Mouse (Mus musculus): ENCODE measurements at regions not wholly inside any gene's neighbourhood (a gene's known extent, or its start where the extent isn't known, plus 50 kb on each side); places are given as distances from the start of the nearest gene placed in this dataset.

DNA sequence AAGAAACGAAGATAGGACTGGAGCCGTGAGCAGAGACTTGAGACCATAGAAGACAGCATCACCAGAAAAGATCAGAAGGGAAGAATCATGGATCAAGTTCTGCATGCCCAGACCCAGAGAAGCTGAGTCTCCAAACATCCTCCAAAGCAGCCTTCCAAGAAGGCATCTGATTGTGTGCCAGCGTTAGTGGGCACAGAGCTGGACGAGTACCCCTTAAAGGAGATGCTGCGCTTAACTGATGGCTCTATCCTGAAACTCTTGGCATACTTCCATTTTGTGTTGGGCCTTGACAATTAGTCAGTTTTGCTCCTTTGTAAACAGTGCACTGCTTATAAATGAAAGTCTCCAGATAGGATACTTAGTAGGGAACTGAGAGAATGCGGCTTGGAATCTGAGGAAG lies 119.8 kb downstream of the Il20rb start:
- no peak overlapping the region for H3K27ac ChIP-seq (ENCODE audit: low read depth)
- H3K4me2 ChIP-seq (ENCODE audit: low read depth, low read length) = no peak overlapping the region
- DNase-seq (ENCODE audit: low spot score) = no peak
- H3K4me1 ChIP-seq (ENCODE audit: control insufficient read depth, insufficient read depth) = no peaks in the 10 kb centered on the region
- H3K9me3 ChIP-seq (replicated peaks; ENCODE audit: control insufficient read depth, low read length) = no peaks in the 10 kb centered on the region
- ATAC-seq (ENCODE audit: insufficient read depth, low read depth) = no peak
- no peak overlapping the region for H3K4me3 ChIP-seq (ENCODE audit: low read depth, low read length)
- H3K9ac ChIP-seq (replicated peaks; ENCODE audit: low read depth, low read length) = no peak overlapping the region
- no peaks in the 10 kb centered on the region for H3K36me3 ChIP-seq (replicated peaks; ENCODE audit: control insufficient read depth, insufficient read depth, low read length)
- no peaks in the 10 kb centered on the region for H3K27me3 ChIP-seq (ENCODE audit: control insufficient read depth, insufficient read depth, low read length)
- TF ChIP-seq CTCF (IDR thresholded peaks at IDR 0.05; ENCODE audit: low read depth) = no peak
- TF ChIP-seq EP300 (IDR thresholded peaks at IDR 0.05; ENCODE audit: low read depth) = no peak
- WGBS = 63% methylated on average over 6 of the region's 6 CpGs

DNA sequence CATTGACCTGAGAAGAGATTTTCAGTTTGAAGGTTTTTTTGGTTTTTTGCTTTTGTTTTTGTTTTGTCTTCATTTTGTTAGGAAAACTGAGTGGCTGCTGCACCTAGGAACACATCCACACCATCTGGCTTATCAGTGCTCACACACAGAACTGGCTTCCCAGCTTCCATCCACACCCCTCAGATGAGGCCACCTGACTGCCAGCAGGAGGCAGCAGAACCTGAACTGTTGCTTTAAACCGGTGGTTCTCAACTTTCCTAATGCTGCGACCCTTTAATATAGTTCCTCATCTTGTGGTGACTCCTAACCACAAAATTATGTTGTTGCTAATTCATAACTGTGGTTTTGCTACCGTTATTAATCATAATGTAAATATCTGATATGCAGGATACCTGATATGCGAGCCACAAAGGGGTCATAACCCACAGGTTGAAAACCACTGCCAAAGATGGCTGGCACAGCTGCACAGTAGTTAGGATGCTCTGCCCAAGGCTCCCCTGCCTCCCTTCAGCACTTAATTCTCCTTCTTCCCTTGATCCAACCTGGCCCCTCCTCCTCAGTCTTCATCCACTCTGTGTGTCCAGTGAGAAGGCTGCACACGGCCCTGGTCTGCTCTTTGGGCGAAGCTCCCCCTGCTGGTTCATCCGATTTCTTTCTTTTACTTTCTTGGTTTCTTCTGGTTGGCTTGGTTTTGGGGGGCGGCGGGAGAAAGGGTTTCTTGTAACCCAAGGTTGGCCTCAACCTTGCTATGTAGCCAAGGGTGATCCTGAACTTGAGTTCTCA lies 126.5 kb downstream of the Il20rb start:
- ATAC-seq (ENCODE audit: insufficient read depth, low read depth) = no peak
- Histone ChIP-seq H3K9me3 (replicated peaks; ENCODE audit: control insufficient read depth, low read length) (no peaks in the 10 kb centered on the region), H3K36me3 (replicated peaks; ENCODE audit: control insufficient read depth, insufficient read depth, low read length) (no peaks in the 10 kb centered on the region), H3K4me2 (ENCODE audit: low read depth, low read length) (no peak overlapping the region), H3K9ac (replicated peaks; ENCODE audit: low read depth, low read length) (no peak overlapping the region), H3K4me1 (ENCODE audit: control insufficient read depth, insufficient read depth) (0 out of 2 replicates have a peak, but pooled peaks cover 4% of the 10 kb centered on the region), H3K27ac (ENCODE audit: low read depth) (no peak overlapping the region), H3K4me3 (ENCODE audit: low read depth, low read length) (no peak overlapping the region), H3K27me3 (ENCODE audit: control insufficient read depth, insufficient read depth, low read length) (no peaks in the 10 kb centered on the region)
- WGBS = 72% methylated on average over 9 of the region's 9 CpGs
- TF ChIP-seq EP300 (IDR thresholded peaks at IDR 0.05; ENCODE audit: low read depth) (no peak), CTCF (IDR thresholded peaks at IDR 0.05; ENCODE audit: low read depth) (peak; percentile 33)
- no peak for DNase-seq (ENCODE audit: low spot score)

DNA sequence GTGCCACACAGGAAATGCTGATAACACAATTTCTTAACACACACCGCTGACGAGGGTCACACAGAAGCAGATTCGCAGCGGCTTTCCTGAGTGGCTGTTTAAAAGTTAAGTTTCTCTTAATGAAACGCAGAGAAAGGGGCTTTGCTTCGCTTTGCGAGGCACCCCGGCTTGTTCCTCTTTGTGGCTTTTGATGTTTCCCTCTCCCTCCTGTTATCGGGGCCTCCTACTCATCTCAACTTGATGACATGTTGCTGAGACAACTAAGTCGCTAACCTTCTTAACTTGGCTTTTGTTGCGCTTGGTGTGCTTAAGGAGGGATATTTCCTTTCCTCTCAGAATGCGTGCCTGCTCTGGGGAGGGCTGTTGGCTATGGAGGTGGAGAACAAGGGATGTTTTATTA lies 129.0 kb downstream of the Il20rb start:
- DNase-seq (ENCODE audit: low spot score) = no peak
- H3K27me3 ChIP-seq (ENCODE audit: control insufficient read depth, insufficient read depth, low read length) = no peaks in the 10 kb centered on the region
- no peak overlapping the region for H3K9ac ChIP-seq (replicated peaks; ENCODE audit: low read depth, low read length)
- ATAC-seq (ENCODE audit: insufficient read depth, low read depth) = no peak
- peak overlapping the region; percentile 16; the same call in 1 of the 2 replicates for H3K4me3 ChIP-seq (ENCODE audit: low read depth, low read length)
- no peak for TF ChIP-seq CTCF (IDR thresholded peaks at IDR 0.05; ENCODE audit: low read depth)
- no peak for TF ChIP-seq EP300 (IDR thresholded peaks at IDR 0.05; ENCODE audit: low read depth)
- H3K9me3 ChIP-seq (replicated peaks; ENCODE audit: control insufficient read depth, low read length) = no peaks in the 10 kb centered on the region
- H3K27ac ChIP-seq (ENCODE audit: low read depth) = no peak overlapping the region
- H3K36me3 ChIP-seq (replicated peaks; ENCODE audit: control insufficient read depth, insufficient read depth, low read length) = no peaks in the 10 kb centered on the region
- 17% methylated on average over 12 of the region's 12 CpGs for WGBS
- H3K4me1 ChIP-seq (ENCODE audit: control insufficient read depth, insufficient read depth) = 0 out of 2 replicates have a peak, but pooled peaks cover 4% of the 10 kb centered on the region
- H3K4me2 ChIP-seq (ENCODE audit: low read depth, low read length) = peak overlapping the region; percentile 46

DNA sequence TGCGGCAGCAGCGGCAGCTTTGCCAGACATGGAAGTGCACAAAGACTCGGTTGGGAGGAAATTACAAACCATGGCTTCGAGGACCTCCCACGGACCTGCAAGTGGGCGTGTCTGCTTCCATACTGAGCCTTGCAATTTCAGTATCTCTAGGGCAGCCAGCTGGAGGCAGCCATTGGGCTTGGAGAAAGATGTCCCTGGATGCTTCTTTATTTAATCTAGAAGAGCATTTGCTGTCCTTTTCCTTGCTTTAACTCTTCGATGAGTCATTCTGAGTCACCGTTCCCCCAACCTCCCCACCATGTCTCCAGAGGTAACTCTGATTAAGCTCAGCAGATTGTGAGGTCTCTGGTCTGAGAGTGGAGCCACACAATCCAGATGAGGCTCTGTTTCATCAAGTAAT lies 145.8 kb downstream of the Il20rb start:
- H3K36me3 ChIP-seq (replicated peaks; ENCODE audit: control insufficient read depth, insufficient read depth, low read length) = no peaks in the 10 kb centered on the region
- no peaks in the 10 kb centered on the region for H3K27me3 ChIP-seq (ENCODE audit: control insufficient read depth, insufficient read depth, low read length)
- 66% methylated on average over 8 of the region's 8 CpGs for WGBS
- TF ChIP-seq CTCF (IDR thresholded peaks at IDR 0.05; ENCODE audit: low read depth) (no peak), EP300 (IDR thresholded peaks at IDR 0.05; ENCODE audit: low read depth) (no peak)
- no peaks in the 10 kb centered on the region for H3K9me3 ChIP-seq (replicated peaks; ENCODE audit: control insufficient read depth, low read length)
- no peak overlapping the region for H3K4me3 ChIP-seq (ENCODE audit: low read depth, low read length)
- no peaks in the 10 kb centered on the region for H3K4me1 ChIP-seq (ENCODE audit: control insufficient read depth, insufficient read depth)
- no peak overlapping the region for H3K9ac ChIP-seq (replicated peaks; ENCODE audit: low read depth, low read length)
- H3K4me2 ChIP-seq (ENCODE audit: low read depth, low read length) = no peak overlapping the region
- DNase-seq (ENCODE audit: low spot score) (no peak), ATAC-seq (ENCODE audit: insufficient read depth, low read depth) (no peak)
- no peak overlapping the region for H3K27ac ChIP-seq (ENCODE audit: low read depth)

DNA sequence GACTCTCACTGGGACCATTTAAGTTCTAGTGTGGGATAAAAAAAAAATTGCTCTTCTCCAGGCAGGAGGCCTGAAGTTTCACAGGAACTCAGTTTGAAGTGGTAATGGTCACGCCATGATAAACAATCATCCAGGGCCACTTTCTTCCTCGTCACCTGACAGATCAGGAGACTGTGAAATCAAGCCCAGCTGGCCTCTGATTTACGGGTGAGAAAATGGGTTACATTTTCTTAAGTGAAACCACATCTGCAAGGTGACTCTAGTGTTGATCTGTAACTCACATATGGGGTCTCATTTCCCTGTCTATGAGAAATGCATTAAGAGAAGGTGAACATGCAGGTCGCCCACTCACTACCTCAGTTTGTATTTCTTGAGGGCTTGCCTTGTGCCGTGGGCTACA lies 178.8 kb downstream of the Il20rb start:
- H3K4me2 ChIP-seq (ENCODE audit: low read depth, low read length) = no peak overlapping the region
- no peak overlapping the region for H3K27ac ChIP-seq (ENCODE audit: low read depth)
- no peak overlapping the region for H3K9ac ChIP-seq (replicated peaks; ENCODE audit: low read depth, low read length)
- 0 out of 2 replicates have a peak, but pooled peaks cover 7% of the 10 kb centered on the region for H3K9me3 ChIP-seq (replicated peaks; ENCODE audit: control insufficient read depth, low read length)
- H3K4me1 ChIP-seq (ENCODE audit: control insufficient read depth, insufficient read depth) = no peaks in the 10 kb centered on the region
- H3K27me3 ChIP-seq (ENCODE audit: control insufficient read depth, insufficient read depth, low read length) = no peaks in the 10 kb centered on the region
- no peak overlapping the region for H3K4me3 ChIP-seq (ENCODE audit: low read depth, low read length)
- H3K36me3 ChIP-seq (replicated peaks; ENCODE audit: control insufficient read depth, insufficient read depth, low read length) = no peaks in the 10 kb centered on the region
- WGBS = 57% methylated on average over 5 of the region's 5 CpGs
- ATAC-seq (ENCODE audit: insufficient read depth, low read depth) (no peak), DNase-seq (ENCODE audit: low spot score) (no peak)
- TF ChIP-seq CTCF (IDR thresholded peaks at IDR 0.05; ENCODE audit: low read depth) (no peak), EP300 (IDR thresholded peaks at IDR 0.05; ENCODE audit: low read depth) (no peak)

DNA sequence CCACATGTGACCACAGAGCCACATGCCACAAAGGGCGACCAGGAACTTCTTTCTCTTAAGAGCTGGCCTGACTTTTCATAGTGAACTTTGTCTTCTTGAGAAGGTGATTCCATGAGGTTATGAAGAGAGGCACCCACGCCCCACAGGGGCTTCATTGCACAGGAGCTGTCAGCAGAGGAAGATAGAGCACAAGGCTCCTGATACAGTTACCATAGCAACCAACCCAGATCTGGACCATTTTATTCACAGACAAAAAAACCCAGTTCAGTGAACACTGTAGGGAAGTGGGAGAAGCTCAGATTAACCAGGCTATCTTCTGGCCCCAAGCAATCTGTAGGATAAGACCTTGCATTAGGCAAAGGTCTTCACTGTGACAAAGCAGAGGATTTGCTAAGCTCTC lies 179.2 kb downstream of the Il20rb start:
- H3K4me1 ChIP-seq (ENCODE audit: control insufficient read depth, insufficient read depth) = no peaks in the 10 kb centered on the region
- no peak overlapping the region for H3K9ac ChIP-seq (replicated peaks; ENCODE audit: low read depth, low read length)
- no peak overlapping the region for H3K4me2 ChIP-seq (ENCODE audit: low read depth, low read length)
- no peak for DNase-seq (ENCODE audit: low spot score)
- no peaks in the 10 kb centered on the region for H3K36me3 ChIP-seq (replicated peaks; ENCODE audit: control insufficient read depth, insufficient read depth, low read length)
- 41% methylated on average over 2 of the region's 2 CpGs for WGBS
- H3K4me3 ChIP-seq (ENCODE audit: low read depth, low read length) = no peak overlapping the region
- TF ChIP-seq EP300 (IDR thresholded peaks at IDR 0.05; ENCODE audit: low read depth) (no peak), CTCF (IDR thresholded peaks at IDR 0.05; ENCODE audit: low read depth) (no peak)
- H3K27ac ChIP-seq (ENCODE audit: low read depth) = no peak overlapping the region
- ATAC-seq (ENCODE audit: insufficient read depth, low read depth) = no peak
- H3K9me3 ChIP-seq (replicated peaks; ENCODE audit: control insufficient read depth, low read length) = 0 out of 2 replicates have a peak, but pooled peaks cover 7% of the 10 kb centered on the region
- H3K27me3 ChIP-seq (ENCODE audit: control insufficient read depth, insufficient read depth, low read length) = no peaks in the 10 kb centered on the region

All from heart, postnatal 0 days (tissue).